Mouse (Mus musculus): Measurements from ENCODE around the gene Gng4. TPM values are rescaled to one million over a fixed set of nuclear protein-coding genes. Genes with fewer than 3 reads are reported as not detected.
"Not testable (repeated sequence)": the region's sequence is repeated elsewhere in the genome, so short reads cannot be mapped to it uniquely, and the experiment has no call there.

Gng4 gene
- polyA plus RNA-seq, 1 experiment, result 1.8 TPM

DNA sequence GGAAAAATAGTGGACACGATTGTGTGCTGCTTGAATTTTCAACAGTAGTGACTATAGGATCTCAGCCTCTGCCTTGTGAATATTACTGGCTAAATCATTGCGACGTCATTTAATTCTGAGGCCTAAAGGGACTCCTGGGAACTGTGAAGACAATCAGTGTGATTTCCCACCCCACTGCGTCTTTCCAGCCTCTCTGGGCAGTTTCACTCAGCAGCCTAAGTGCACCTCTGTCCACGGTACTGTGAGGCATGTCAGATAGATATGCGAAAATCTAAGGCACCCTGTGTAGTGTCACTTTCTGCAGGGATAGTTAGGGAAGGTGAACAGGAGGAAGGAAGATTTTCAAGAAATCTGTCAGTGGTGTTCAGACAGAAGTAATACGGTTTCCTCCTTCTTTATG, 563 bp upstream of the Gng4 start:
- peaks cover 3% of the 10 kb centered on the region; the same call in 1 of the 2 replicates for H3K4me1 ChIP-seq (ENCODE audit: control insufficient read depth, insufficient read depth, low read length)
- DNase-seq, result no peak
- TF ChIP-seq POLR2A (IDR thresholded peaks at IDR 0.05; ENCODE audit: borderline replicate concordance, extremely low read depth, low read depth, low read length) (no peak), CTCF (IDR thresholded peaks at IDR 0.05; ENCODE audit: insufficient read depth, low read length) (no peak)
- no peak overlapping the region for H3K4me3 ChIP-seq (replicated peaks; ENCODE audit: extremely low read depth, low read depth, low read length)
- 47% methylated on average over 7 of the region's 7 CpGs for WGBS

DNA sequence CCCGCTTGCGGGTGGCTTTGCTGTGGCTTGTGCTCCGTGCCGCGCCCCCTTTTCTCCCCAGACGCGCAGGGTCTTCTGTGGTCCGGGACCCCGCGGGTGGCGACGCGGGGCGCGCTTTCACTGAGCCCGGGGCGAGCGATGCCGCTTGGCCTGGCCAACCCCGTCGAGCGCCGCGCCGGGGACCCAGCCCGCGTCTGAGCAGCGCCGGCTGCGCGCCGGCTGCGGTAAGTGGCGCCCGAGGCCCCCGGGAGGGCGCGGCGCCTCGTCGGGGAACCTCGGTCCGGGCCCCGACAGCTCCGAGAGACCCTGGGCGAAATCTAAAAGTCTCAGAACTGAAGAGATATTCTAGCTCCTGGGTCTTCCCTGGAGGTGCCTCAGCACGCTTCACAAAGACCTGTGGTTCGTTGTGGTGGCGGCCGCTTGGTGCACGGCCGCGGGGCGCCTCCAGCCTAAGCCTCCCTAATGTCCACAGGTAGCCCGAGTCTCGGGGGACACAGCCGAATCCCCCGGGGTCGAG, 619 bp downstream of the Gng4 start:
- DNase-seq, result peak; percentile 8
- WGBS, result under 1% methylated on average over 58 of the region's 59 CpGs
- peaks cover 3% of the 10 kb centered on the region; the same call in 1 of the 2 replicates for H3K4me1 ChIP-seq (ENCODE audit: control insufficient read depth, insufficient read depth, low read length)
- H3K4me3 ChIP-seq (replicated peaks; ENCODE audit: extremely low read depth, low read depth, low read length), result peak overlapping the region; percentile 28
- TF ChIP-seq POLR2A (IDR thresholded peaks at IDR 0.05; ENCODE audit: borderline replicate concordance, extremely low read depth, low read depth, low read length), result no peak
- no peak for TF ChIP-seq CTCF (IDR thresholded peaks at IDR 0.05; ENCODE audit: insufficient read depth, low read length)

DNA sequence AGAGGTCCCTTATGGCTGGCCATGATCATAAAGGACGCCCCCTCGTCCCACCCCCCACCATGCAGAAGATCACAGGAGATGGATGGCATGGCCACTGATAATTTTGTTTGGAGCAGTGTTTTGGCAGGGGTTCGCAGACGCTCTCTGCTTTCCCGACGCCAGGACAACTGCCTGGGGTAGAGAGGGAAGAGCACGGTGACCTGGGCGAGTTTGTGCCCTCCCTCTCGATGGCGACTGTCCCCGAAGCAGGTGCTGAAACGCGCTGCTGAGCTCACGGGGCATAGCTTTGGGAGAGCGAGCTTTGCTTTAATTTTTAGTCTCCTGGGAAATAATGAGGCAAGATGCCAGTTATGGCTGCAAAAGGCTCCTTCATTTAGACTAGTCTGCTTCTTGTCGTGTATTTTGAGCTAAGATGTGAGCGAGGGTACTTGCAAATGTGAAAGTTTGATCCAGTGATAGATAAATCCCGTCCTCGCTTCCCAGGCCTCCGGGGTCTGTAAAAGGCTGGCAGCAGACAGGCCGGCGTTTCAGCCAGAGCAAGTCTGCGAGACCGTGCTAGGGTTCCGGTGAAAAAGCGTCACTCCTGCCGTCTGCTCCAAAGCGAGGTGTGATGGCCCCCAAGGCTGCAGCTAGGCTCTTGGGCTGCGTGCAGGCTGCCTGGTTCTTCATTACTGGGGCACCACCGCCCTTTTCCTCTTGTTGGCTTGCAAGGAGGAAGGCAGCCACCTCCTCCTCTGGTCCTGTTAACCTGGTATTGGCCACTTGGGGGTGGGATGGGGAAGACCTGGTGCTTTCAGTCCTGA, 1.3 kb downstream of the Gng4 start:
- H3K4me3 ChIP-seq (replicated peaks; ENCODE audit: extremely low read depth, low read depth, low read length), result no peak overlapping the region
- 2% methylated on average over 30 of the region's 30 CpGs for WGBS
- no peak for TF ChIP-seq CTCF (IDR thresholded peaks at IDR 0.05; ENCODE audit: insufficient read depth, low read length)
- TF ChIP-seq POLR2A (IDR thresholded peaks at IDR 0.05; ENCODE audit: borderline replicate concordance, extremely low read depth, low read depth, low read length), result no peak
- H3K4me1 ChIP-seq (ENCODE audit: control insufficient read depth, insufficient read depth, low read length), result peaks cover 3% of the 10 kb centered on the region; the same call in 1 of the 2 replicates
- no peak for DNase-seq

DNA sequence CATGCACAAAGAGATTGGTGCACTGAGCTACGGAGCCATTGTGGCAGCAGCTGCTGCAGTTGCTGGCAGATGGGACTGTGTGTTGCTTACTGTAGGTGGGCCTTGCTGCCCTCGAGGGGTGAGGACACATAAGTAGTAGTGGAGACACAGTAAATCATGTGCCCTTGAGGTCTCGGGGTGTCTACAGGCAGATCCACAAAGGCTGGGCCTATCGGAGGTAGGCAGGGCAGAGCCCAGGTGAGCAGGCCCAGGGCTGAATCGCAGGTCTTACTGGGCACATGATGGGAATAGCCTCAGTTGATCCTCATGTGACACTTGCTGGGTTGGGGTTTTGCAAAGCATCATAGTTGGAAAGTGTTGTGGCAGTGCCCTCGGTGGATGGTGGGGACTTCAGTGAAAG, 3.1 kb downstream of the Gng4 start:
- 80% methylated on average over 6 of the region's 6 CpGs for WGBS
- H3K4me3 ChIP-seq (replicated peaks; ENCODE audit: extremely low read depth, low read depth, low read length), result no peak overlapping the region
- TF ChIP-seq POLR2A (IDR thresholded peaks at IDR 0.05; ENCODE audit: borderline replicate concordance, extremely low read depth, low read depth, low read length) (no peak), CTCF (IDR thresholded peaks at IDR 0.05; ENCODE audit: insufficient read depth, low read length) (no peak)
- no peak for DNase-seq
- H3K4me1 ChIP-seq (ENCODE audit: control insufficient read depth, insufficient read depth, low read length), result peaks cover 3% of the 10 kb centered on the region; the same call in 1 of the 2 replicates

DNA sequence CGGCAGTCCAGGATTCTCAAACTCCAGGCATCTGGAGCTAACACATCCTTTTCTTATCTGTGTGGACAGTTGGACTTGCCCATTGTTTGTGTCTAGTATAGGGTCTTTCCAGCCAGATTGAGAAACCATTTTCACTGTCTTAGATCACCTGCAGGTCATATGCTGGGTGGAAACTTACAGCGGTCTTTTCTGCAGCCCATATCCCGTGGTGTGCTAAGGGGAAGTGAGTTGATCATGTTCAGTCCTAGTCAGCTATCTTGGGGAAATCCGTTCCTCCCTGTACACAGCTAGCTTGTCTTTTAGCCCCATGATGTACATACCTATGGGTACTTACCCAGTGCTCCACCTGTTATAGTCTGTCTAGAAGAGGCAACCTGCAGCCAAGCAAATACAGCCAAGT, 4.2 kb downstream of the Gng4 start:
- WGBS, result 78% methylated on average over 4 of the region's 4 CpGs
- TF ChIP-seq CTCF (IDR thresholded peaks at IDR 0.05; ENCODE audit: insufficient read depth, low read length) (no peak), POLR2A (IDR thresholded peaks at IDR 0.05; ENCODE audit: borderline replicate concordance, extremely low read depth, low read depth, low read length) (no peak)

DNA sequence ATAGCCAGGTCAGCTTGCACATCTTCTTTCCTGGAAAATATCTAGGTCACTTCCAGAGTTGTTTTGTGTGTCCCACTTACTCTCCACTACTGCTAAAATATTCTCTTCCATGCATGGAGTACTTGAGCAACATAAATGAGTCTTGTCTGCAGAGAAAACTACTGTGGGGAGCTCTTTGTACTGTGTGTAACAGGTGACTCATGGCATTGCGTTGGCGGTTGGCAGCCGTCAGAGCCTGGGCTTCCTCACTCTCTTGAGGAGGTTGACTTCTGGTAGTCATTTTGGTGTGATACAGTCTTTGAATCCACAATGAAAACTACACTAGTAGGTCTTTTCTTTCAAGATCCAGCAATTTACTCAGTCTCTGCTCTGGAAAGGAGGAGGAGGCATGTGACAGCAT, 8.1 kb downstream of the Gng4 start:
- no peak for DNase-seq
- TF ChIP-seq POLR2A (IDR thresholded peaks at IDR 0.05; ENCODE audit: borderline replicate concordance, extremely low read depth, low read depth, low read length), result no peak
- TF ChIP-seq CTCF (IDR thresholded peaks at IDR 0.05; ENCODE audit: insufficient read depth, low read length), result no peak
- Histone ChIP-seq H3K4me1 (ENCODE audit: control insufficient read depth, insufficient read depth, low read length) (no peaks in the 10 kb centered on the region), H3K4me3 (replicated peaks; ENCODE audit: extremely low read depth, low read depth, low read length) (no peak overlapping the region)
- 86% methylated on average over 3 of the region's 3 CpGs for WGBS

More for the DNA sequence above, 4.2 kb downstream of the Gng4 start:
- Histone ChIP-seq H3K4me3 (replicated peaks; ENCODE audit: extremely low read depth, low read depth, low read length) (no peak overlapping the region), H3K4me1 (ENCODE audit: control insufficient read depth, insufficient read depth, low read length) (peaks cover 3% of the 10 kb centered on the region; the same call in 1 of the 2 replicates)
- DNase-seq, result no peak

DNA sequence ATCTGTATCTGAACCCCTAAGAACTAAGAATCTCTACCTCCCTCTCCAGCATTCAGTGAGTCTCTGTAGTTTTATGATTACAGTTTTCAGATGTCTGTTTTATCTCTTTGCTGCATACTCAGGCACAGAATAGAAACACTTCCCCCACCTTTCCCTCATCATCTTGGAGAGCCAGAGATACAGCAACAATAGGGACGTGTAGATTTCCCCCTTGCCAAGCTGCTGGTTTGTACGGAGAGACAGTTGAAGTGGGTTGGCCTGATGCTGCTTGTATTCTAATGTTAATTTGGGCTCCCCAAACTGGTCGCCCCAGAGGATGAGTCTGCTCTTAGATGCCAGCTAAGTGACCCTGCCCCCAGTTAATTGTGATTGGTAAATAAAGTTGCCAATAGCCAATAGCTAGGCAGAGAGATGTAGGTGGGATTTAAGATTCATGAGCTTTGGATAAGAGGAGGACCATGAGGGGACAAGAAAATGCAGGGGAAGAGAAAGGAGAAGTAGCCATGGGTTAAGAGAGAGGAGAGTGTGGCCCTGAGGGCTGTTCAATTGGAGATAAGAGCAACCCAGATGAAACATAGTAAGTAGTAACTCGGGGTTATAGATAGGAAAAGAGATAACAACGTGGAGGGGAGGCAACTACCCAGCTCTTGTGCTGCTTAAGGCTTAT, 11.4 kb downstream of the Gng4 start:
- H3K4me1 ChIP-seq (ENCODE audit: control insufficient read depth, insufficient read depth, low read length), result no peaks in the 10 kb centered on the region
- H3K4me3 ChIP-seq (replicated peaks; ENCODE audit: extremely low read depth, low read depth, low read length), result no peak overlapping the region
- WGBS, result 28% methylated on average over 5 of the region's 5 CpGs
- DNase-seq, result no peak
- TF ChIP-seq CTCF (IDR thresholded peaks at IDR 0.05; ENCODE audit: insufficient read depth, low read length), result no peak
- no peak for TF ChIP-seq POLR2A (IDR thresholded peaks at IDR 0.05; ENCODE audit: borderline replicate concordance, extremely low read depth, low read depth, low read length)

DNA sequence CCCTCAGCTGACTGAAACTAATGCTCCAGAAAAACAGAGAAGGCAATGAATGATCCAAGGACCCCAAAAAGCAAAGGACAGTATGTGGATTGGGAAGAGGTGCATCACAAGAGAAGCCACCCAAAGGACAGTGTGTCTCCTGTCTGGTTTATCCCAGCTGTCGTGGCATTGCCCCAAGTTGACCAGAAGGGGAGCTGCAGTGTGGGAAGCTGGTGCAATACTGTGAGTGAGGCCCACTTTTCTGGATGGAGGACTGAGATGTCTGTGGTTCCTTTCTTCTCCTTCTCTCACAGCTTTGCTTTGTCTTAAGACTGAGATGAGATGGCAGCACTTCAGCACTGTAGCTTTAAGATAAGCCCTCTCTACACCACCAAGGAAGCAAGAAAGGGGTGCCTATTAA, 12.2 kb downstream of the Gng4 start:
- 71% methylated on average over 1 of the region's 1 CpGs for WGBS
- Histone ChIP-seq H3K4me3 (replicated peaks; ENCODE audit: extremely low read depth, low read depth, low read length) (no peak overlapping the region), H3K4me1 (ENCODE audit: control insufficient read depth, insufficient read depth, low read length) (no peaks in the 10 kb centered on the region)
- TF ChIP-seq CTCF (IDR thresholded peaks at IDR 0.05; ENCODE audit: insufficient read depth, low read length) (no peak), POLR2A (IDR thresholded peaks at IDR 0.05; ENCODE audit: borderline replicate concordance, extremely low read depth, low read depth, low read length) (no peak)
- DNase-seq, result no peak

DNA sequence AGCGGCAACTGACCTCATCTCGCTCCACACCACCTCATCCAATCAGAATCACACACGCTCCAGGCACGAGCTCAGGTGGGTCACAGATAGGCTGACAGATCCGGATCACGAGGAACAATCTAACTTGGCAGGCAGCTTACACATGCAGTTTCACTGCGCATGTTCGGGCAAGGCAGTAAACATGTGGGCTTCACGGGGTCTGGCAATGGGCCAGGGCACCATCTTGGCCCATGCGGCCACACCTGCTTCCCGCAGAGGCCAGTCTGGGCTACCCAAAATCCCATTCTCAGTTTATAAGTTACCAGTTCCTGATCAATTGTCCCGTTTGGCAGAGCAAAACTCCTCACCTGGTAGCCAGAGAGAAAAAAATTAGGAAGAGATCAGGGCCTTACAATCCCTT, 14.0 kb downstream of the Gng4 start:
- DNase-seq; H3K4me3 ChIP-seq (replicated peaks; ENCODE audit: extremely low read depth, low read depth, low read length); H3K4me1 ChIP-seq (ENCODE audit: control insufficient read depth, insufficient read depth, low read length): not testable (repeated sequence)
- 88% methylated on average over 12 of the region's 12 CpGs for WGBS

DNA sequence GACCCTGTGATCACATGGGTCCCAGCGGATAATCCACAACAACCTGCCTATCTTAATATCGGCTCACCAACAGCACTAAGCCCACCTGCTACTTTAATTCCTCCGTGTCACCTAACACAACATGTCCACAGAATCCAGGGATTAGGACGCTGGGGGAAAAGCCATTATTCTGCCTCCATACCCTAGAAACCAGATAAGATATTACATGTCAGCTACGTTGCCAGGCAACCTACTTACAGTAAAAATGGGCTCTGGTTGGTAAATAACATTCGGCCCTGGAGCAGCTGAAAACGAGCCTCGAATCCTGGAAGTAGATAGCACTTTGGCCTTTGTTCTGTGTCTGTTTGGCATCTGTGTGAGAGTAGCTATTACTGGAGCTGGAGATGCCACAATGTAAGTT, 14.9 kb downstream of the Gng4 start:
- DNase-seq, result no peak
- TF ChIP-seq POLR2A (IDR thresholded peaks at IDR 0.05; ENCODE audit: borderline replicate concordance, extremely low read depth, low read depth, low read length) (no peak), CTCF (IDR thresholded peaks at IDR 0.05; ENCODE audit: insufficient read depth, low read length) (no peak)
- Histone ChIP-seq H3K4me3 (replicated peaks; ENCODE audit: extremely low read depth, low read depth, low read length) (no peak overlapping the region), H3K4me1 (ENCODE audit: control insufficient read depth, insufficient read depth, low read length) (no peaks in the 10 kb centered on the region)
- WGBS, result 77% methylated on average over 8 of the region's 8 CpGs
